Mouse (Mus musculus) ZHBTc4 (cell line): Measurements from ENCODE around the gene Cap1.

ENCODE experiments used
- DNase-seq: peaks from one replicate; pipeline ENCODE4 v3.0.0-alpha.2; 2011; ENCODE audit warnings: low read depth, low spot score

Cap1 gene

GRCm38 (mm10) chr4:122887336-122887735, 1.5 kb upstream of the Cap1 start:
- DNase-seq, result no peak

GRCm38 (mm10) chr4:122886579-122887254, 861 bp upstream of the Cap1 start:
- no peak for DNase-seq

GRCm38 (mm10) chr4:122884481-122885340, 1.1 kb downstream of the Cap1 start:
- peak; percentile 20 for DNase-seq

- DNase-seq, result no peak
These were observed 1.8 kb downstream of the Cap1 start for GRCm38 (mm10) chr4:122884051-122884450.

- no peak for DNase-seq
These were observed 2.6 kb downstream of the Cap1 start for GRCm38 (mm10) chr4:122883294-122883693.

GRCm38 (mm10) chr4:122882544-122882943, 3.3 kb downstream of the Cap1 start:
- no peak for DNase-seq

- peak; percentile 39 for DNase-seq
These were observed 7.4 kb downstream of the Cap1 start for GRCm38 (mm10) chr4:122878333-122879070.

GRCm38 (mm10) chr4:122873512-122873911, 12.3 kb downstream of the Cap1 start:
- no peak for DNase-seq

- no peak for DNase-seq
These were observed 12.9 kb downstream of the Cap1 start for GRCm38 (mm10) chr4:122873003-122873402.

GRCm38 (mm10) chr4:122871989-122872388, 13.9 kb downstream of the Cap1 start:
- no peak for DNase-seq

GRCm38 (mm10) chr4:122871269-122871668, 14.6 kb downstream of the Cap1 start:
- DNase-seq, result no peak

- DNase-seq, result no peak
These were observed 15.1 kb downstream of the Cap1 start for GRCm38 (mm10) chr4:122870741-122871140.

- peak; percentile 54 for DNase-seq
These were observed 15.8 kb downstream of the Cap1 start for GRCm38 (mm10) chr4:122870027-122870426.

- no peak for DNase-seq
These were observed 17.8 kb downstream of the Cap1 start for GRCm38 (mm10) chr4:122868041-122868440.

GRCm38 (mm10) chr4:122861836-122862235, 24.0 kb downstream of the Cap1 start:
- DNase-seq, result no peak

- no peak for DNase-seq
These were observed 26.7 kb downstream of the Cap1 start for GRCm38 (mm10) chr4:122859096-122859674.

GRCm38 (mm10) chr4:122857909-122858308, 27.9 kb downstream of the Cap1 start:
- DNase-seq, result no peak

GRCm38 (mm10) chr4:122854770-122855169, 31.1 kb downstream of the Cap1 start:
- no peak for DNase-seq

GRCm38 (mm10) chr4:122853691-122854090, 32.2 kb downstream of the Cap1 start:
- DNase-seq, result no peak

GRCm38 (mm10) chr4:122851535-122851934, 34.3 kb downstream of the Cap1 start:
- DNase-seq, result no peak

GRCm38 (mm10) chr4:122848150-122848621, 37.7 kb downstream of the Cap1 start:
- no peak for DNase-seq

- DNase-seq, result no peak
These were observed 47.4 kb downstream of the Cap1 start for GRCm38 (mm10) chr4:122838416-122838815.
